Mouse (Mus musculus): ENCODE results near the gene Wwox. TPM values are rescaled to one million over a fixed set of nuclear protein-coding genes. Genes with fewer than 3 reads are reported as not detected.

Wwox gene
- total and polyA plus RNA-seq, 3 experiments: 7.8 to 11.5 (median 9.1) TPM

DNA sequence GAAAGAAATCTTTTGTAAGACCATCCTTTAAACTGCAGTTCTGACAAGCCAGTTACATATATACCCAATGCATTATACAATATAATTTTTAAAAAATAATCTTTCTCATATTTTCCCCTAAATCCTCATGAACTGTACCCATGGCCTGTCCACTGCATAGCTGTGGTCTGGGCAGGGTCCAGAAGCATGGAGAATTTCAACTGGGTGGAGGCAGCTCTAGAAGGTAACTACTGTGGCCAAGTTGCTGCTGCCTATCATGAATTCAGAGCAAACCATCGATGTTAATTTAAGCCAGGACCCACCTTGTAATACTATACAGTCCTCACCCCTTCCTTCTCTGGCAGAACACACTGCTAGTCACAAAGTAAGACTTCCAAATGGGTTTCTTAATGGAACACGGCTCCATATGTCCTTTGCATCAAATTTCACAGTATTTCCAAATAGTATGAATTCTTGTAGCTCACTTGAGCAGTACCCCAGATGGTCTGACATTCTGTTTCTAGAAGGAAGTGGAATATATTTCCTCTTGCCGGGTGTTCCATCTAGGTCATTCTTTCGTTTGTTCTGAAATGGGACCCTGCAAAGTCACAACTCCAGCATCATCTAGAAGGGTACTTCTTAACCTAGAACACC lies 255.2 kb downstream of the Wwox start:
- in situ Hi-C loops (cut with MboI; ENCODE audit: low pct_ligation_motif_present, low pct_unique_long_range_greater_than_20kb, low sequenced_read_pairs): no loop called here
- no peak overlapping the region for H3K4me2 ChIP-seq (ENCODE audit: insufficient read depth, low read depth, poor library complexity, severe bottlenecking)
- no peak for DNase-seq (ENCODE audit: extremely low read depth)
- H3K79me2 ChIP-seq (replicated peaks; ENCODE audit: control insufficient read depth, extremely low read depth, insufficient read depth, poor library complexity, severe bottlenecking): no peaks in the 10 kb centered on the region
- H3K36me3 ChIP-seq (replicated peaks in 1 of 2; ENCODE audit: control insufficient read depth in 1 of 2, insufficient read depth in 1 of 2, low read length in 1 of 2): no peaks in the 10 kb centered on the region
- H3K9ac ChIP-seq (ENCODE audit: insufficient read depth, low read depth): no peak overlapping the region
- no peaks in the 10 kb centered on the region for H3K9me3 ChIP-seq (replicated peaks; ENCODE audit: low read length)
- TF ChIP-seq JUN (IDR thresholded peaks at IDR 0.05; ENCODE audit: insufficient read depth, low read depth, low read length): no peak
- TF ChIP-seq RAD21 (IDR thresholded peaks at IDR 0.05; ENCODE audit: low read depth, low read length): no peak
- no peak for TF ChIP-seq IRF4 (IDR thresholded peaks at IDR 0.05; ENCODE audit: low read depth, low read length)
- no peak for TF ChIP-seq E2F4 (IDR thresholded peaks at IDR 0.05; ENCODE audit: insufficient replicate concordance, low read depth, low read length)
- TF ChIP-seq HCFC1 (IDR thresholded peaks at IDR 0.05; ENCODE audit: low read depth, low read length): no peak
- no peak for TF ChIP-seq NRF1 (IDR thresholded peaks at IDR 0.05; ENCODE audit: low read depth, low read length)
- no peak for TF ChIP-seq PAX5 (IDR thresholded peaks at IDR 0.05; ENCODE audit: low read length)
- TF ChIP-seq ZKSCAN1 (IDR thresholded peaks at IDR 0.05; ENCODE audit: borderline replicate concordance, low read depth, low read length): no peak
- TF ChIP-seq MAZ (IDR thresholded peaks at IDR 0.05; ENCODE audit: low read depth, low read length): no peak
- no peak for TF ChIP-seq ZMIZ1 (IDR thresholded peaks at IDR 0.05; ENCODE audit: low read depth, low read length)
- no peak for TF ChIP-seq ZC3H11A (IDR thresholded peaks at IDR 0.05; ENCODE audit: low read depth, low read length)
- TF ChIP-seq KAT2A (IDR thresholded peaks at IDR 0.05; ENCODE audit: insufficient replicate concordance, low read length): no peak
- no peak for TF ChIP-seq JUND (conservative IDR thresholded peaks at IDR 0.05; ENCODE audit: low read depth, low read length)
- no peak for TF ChIP-seq ZNF384 (IDR thresholded peaks at IDR 0.05; ENCODE audit: low read depth, low read length)
- TF ChIP-seq ELF1 (IDR thresholded peaks at IDR 0.05; ENCODE audit: low read depth, low read length): no peak
- no peak for TF ChIP-seq MYC (IDR thresholded peaks at IDR 0.05; ENCODE audit: low read depth, low read length)
- no peak for TF ChIP-seq USF1 (IDR thresholded peaks at IDR 0.05; ENCODE audit: low read depth, low read length)
- no peak for TF ChIP-seq ETS1 (conservative IDR thresholded peaks at IDR 0.05; ENCODE audit: low read depth, low read length)
- no peak overlapping the region for H3K27ac ChIP-seq (ENCODE audit: insufficient read depth, low read depth)
- H3K4me3 ChIP-seq (replicated peaks in 1 of 3; ENCODE audit: low read depth in 2 of 3, low read length in 2 of 3, poor library complexity in 1 of 3): no peak overlapping the region
- H3K27me3 ChIP-seq (replicated peaks): no peaks in the 10 kb centered on the region
- H3K4me1 ChIP-seq (ENCODE audit: control insufficient read depth in 1 of 2, insufficient read depth in 2 of 2): no peaks in the 10 kb centered on the region
- dilution Hi-C loops (cut with MboI; ENCODE audit: extremely low pct_ligation_motif_present, extremely low pct_unique_long_range_greater_than_20kb, low sequenced_read_pairs): no loop called here

- Histone ChIP-seq H3K9me3 (replicated peaks; ENCODE audit: low read length) (no peaks in the 10 kb centered on the region), H3K27me3 (replicated peaks) (no peaks in the 10 kb centered on the region), H3K36me3 (replicated peaks in 1 of 2; ENCODE audit: control insufficient read depth in 1 of 2, insufficient read depth in 1 of 2, low read length in 1 of 2) (peaks cover 0 to under 1% of the 10 kb centered on the region in 2 experiments), H3K27ac (ENCODE audit: insufficient read depth, low read depth) (no peak overlapping the region), H3K4me2 (ENCODE audit: insufficient read depth, low read depth, poor library complexity, severe bottlenecking) (no peak overlapping the region), H3K4me1 (ENCODE audit: control insufficient read depth in 1 of 2, insufficient read depth in 2 of 2) (no peaks in the 10 kb centered on the region), H3K4me3 (replicated peaks in 1 of 3; ENCODE audit: low read depth in 2 of 3, low read length in 2 of 3, poor library complexity in 1 of 3) (no peak overlapping the region), H3K79me2 (replicated peaks; ENCODE audit: control insufficient read depth, extremely low read depth, insufficient read depth, poor library complexity, severe bottlenecking) (no peaks in the 10 kb centered on the region), H3K9ac (ENCODE audit: insufficient read depth, low read depth) (no peak overlapping the region)
- no peak for TF ChIP-seq USF2 (conservative IDR thresholded peaks at IDR 0.05; ENCODE audit: low read depth, low read length)
- TF ChIP-seq ELF1 (IDR thresholded peaks at IDR 0.05; ENCODE audit: low read depth, low read length): no peak
- no peak for TF ChIP-seq RCOR1 (conservative IDR thresholded peaks at IDR 0.05; ENCODE audit: low read depth, low read length)
- no peak for TF ChIP-seq HCFC1 (IDR thresholded peaks at IDR 0.05; ENCODE audit: low read depth, low read length)
- TF ChIP-seq JUN (IDR thresholded peaks at IDR 0.05; ENCODE audit: insufficient read depth, low read depth, low read length): no peak
- no peak for TF ChIP-seq MXI1 (IDR thresholded peaks at IDR 0.05; ENCODE audit: low read depth, low read length)
- dilution Hi-C loops (cut with MboI; ENCODE audit: extremely low pct_ligation_motif_present, extremely low pct_unique_long_range_greater_than_20kb, low sequenced_read_pairs) (no loop called here), in situ Hi-C loops (cut with MboI; ENCODE audit: low pct_ligation_motif_present, low pct_unique_long_range_greater_than_20kb, low sequenced_read_pairs) (no loop called here)
- no peak for DNase-seq (ENCODE audit: extremely low read depth)
Observed at GRCm38 (mm10) chr8:114703517-114703916, 264.1 kb downstream of the Wwox start.
